Mouse (Mus musculus) testis, adult 2 months (tissue): Measurements from ENCODE around the gene Spa17.

Experiments
- CTCF ChIP-seq: fragments of 200-500 bp; IDR thresholded peaks from 2 replicates; pipeline ENCODE4 v1.5.1; 2012; ENCODE audit warnings: low read depth, mild to moderate bottlenecking, inconsistent platforms, low read length, moderate library complexity; ENCODE audit not compliant: control insufficient read depth, insufficient read depth, insufficient replicate concordance
- POLR2A ChIP-seq: fragments of 200-500 bp; IDR thresholded peaks from 2 replicates; pipeline ENCODE4 v1.6.1; 2012; ENCODE audit warnings: low read depth, mild to moderate bottlenecking, inconsistent platforms, low read length, moderate library complexity; ENCODE audit not compliant: control insufficient read depth

GRCm38 (mm10) chr9:37616770-37617169 lies 3.2 kb upstream of the Spa17 start:
- TF ChIP-seq CTCF: no peak
- TF ChIP-seq POLR2A: no peak
